Mouse (Mus musculus): ENCODE measurements at regions not wholly inside any gene's neighbourhood (a gene's known extent, or its start where the extent isn't known, plus 50 kb on each side); places are given as distances from the start of the nearest gene placed in this dataset.

GRCm38 (mm10) chr3:50813760-50814400 lies 370.5 kb upstream of the Slc7a11 start:
- DNase-seq (ENCODE audit: low spot score in 2 of 2) = no peak

GRCm38 (mm10) chr3:50815716-50816115 lies 372.3 kb upstream of the Slc7a11 start:
- no peak for DNase-seq (ENCODE audit: low spot score in 2 of 2)

- DNase-seq (ENCODE audit: low spot score in 2 of 2) = peak; percentile 28 to 57
Measured at GRCm38 (mm10) chr3:50816479-50816878, 373.1 kb upstream of the Slc7a11 start.

- DNase-seq (ENCODE audit: low spot score in 2 of 2) = no peak
Measured at GRCm38 (mm10) chr3:50817361-50817760, 373.9 kb upstream of the Slc7a11 start.

- no peak for DNase-seq (ENCODE audit: low spot score in 2 of 2)
Measured at GRCm38 (mm10) chr3:50820776-50821175, 377.4 kb upstream of the Slc7a11 start.

GRCm38 (mm10) chr3:50825534-50826423 lies 382.4 kb upstream of the Slc7a11 start:
- no peak for DNase-seq (ENCODE audit: low spot score in 2 of 2)

GRCm38 (mm10) chr3:50826424-50826819 lies 383.0 kb upstream of the Slc7a11 start:
- no peak for DNase-seq (ENCODE audit: low spot score in 2 of 2)

GRCm38 (mm10) chr3:50829211-50829610 lies 385.8 kb upstream of the Slc7a11 start:
- no peak for DNase-seq (ENCODE audit: low spot score in 2 of 2)

- no peak for DNase-seq (ENCODE audit: low spot score in 2 of 2)
Measured at GRCm38 (mm10) chr3:50830446-50830845, 387.0 kb upstream of the Slc7a11 start.

GRCm38 (mm10) chr3:50830926-50831325 lies 387.5 kb upstream of the Slc7a11 start:
- no peak for DNase-seq (ENCODE audit: low spot score in 2 of 2)

GRCm38 (mm10) chr3:50842216-50842615 lies 382.0 kb upstream of the Noct start:
- peak; percentile 15 to 35 for DNase-seq (ENCODE audit: low spot score in 2 of 2)

- no peak for DNase-seq (ENCODE audit: low spot score in 2 of 2)
Measured at GRCm38 (mm10) chr3:50844835-50845301, 379.4 kb upstream of the Noct start.

GRCm38 (mm10) chr3:50845311-50845710 lies 378.9 kb upstream of the Noct start:
- no peak for DNase-seq (ENCODE audit: low spot score in 2 of 2)

- no peak for DNase-seq (ENCODE audit: low spot score in 2 of 2)
Measured at GRCm38 (mm10) chr3:50848528-50848927, 375.7 kb upstream of the Noct start.

- DNase-seq (ENCODE audit: low spot score in 2 of 2) = no peak
Measured at GRCm38 (mm10) chr3:50851083-50851637, 373.1 kb upstream of the Noct start.

- no peak for DNase-seq (ENCODE audit: low spot score in 2 of 2)
Measured at GRCm38 (mm10) chr3:50867105-50867504, 357.1 kb upstream of the Noct start.

GRCm38 (mm10) chr3:50869211-50869610 lies 355.0 kb upstream of the Noct start:
- no peak for DNase-seq (ENCODE audit: low spot score in 2 of 2)

- no peak for DNase-seq (ENCODE audit: low spot score in 2 of 2)
Measured at GRCm38 (mm10) chr3:50879050-50879449, 345.2 kb upstream of the Noct start.

- no peak for DNase-seq (ENCODE audit: low spot score in 2 of 2)
Measured at GRCm38 (mm10) chr3:50879595-50879994, 344.7 kb upstream of the Noct start.

- no peak for DNase-seq (ENCODE audit: low spot score in 2 of 2)
Measured at GRCm38 (mm10) chr3:50881437-50882248, 342.6 kb upstream of the Noct start.

- DNase-seq (ENCODE audit: low spot score in 2 of 2) = no peak
Measured at GRCm38 (mm10) chr3:50882249-50882733, 342.0 kb upstream of the Noct start.
